Mouse (Mus musculus) lung, embryonic 15.5 days (tissue): ENCODE results near the gene Bcl10. TPM values are rescaled to one million over a fixed set of nuclear protein-coding genes. Genes with fewer than 3 reads are reported as not detected.

Source experiments
- ATAC-seq: fragments of 200-750 bp; cut with Nextera tagmentation; 2 replicates; pipeline ENCODE4 v1.8.0; 2017; ENCODE audit warnings: moderate number of reproducible peaks, borderline replicate concordance; ENCODE audit not compliant: low FRiP score, low TSS enrichment; ENCODE audit errors: extremely low read depth
- H3K27ac ChIP-seq: fragments of 300-500 bp; sonication (generic); 2 replicates; pipeline ENCODE4 v1.5.1; 2015; ENCODE audit warnings: moderate library complexity, mild to moderate bottlenecking, inconsistent platforms
- H3K27me3 ChIP-seq: fragments of 300-500 bp; sonication (generic); 2 replicates; pipeline ENCODE4 v1.6.1; 2015; ENCODE audit warnings: inconsistent platforms
- H3K36me3 ChIP-seq: fragments of 300-500 bp; sonication (generic); 2 replicates; pipeline ENCODE4 v1.6.1; 2015; ENCODE audit warnings: inconsistent platforms
- H3K4me1 ChIP-seq: fragments of 300-500 bp; sonication (generic); 2 replicates; pipeline ENCODE4 v1.6.1; 2015; ENCODE audit warnings: inconsistent platforms
- H3K4me2 ChIP-seq: fragments of 300-500 bp; sonication (generic); 2 replicates; pipeline ENCODE4 v1.6.1; 2015; ENCODE audit warnings: inconsistent platforms, mild to moderate bottlenecking, moderate library complexity
- H3K4me3 ChIP-seq: fragments of 300-500 bp; sonication (generic); 2 replicates; pipeline ENCODE4 v1.5.1; 2015; ENCODE audit warnings: mild to moderate bottlenecking, inconsistent platforms
- H3K9ac ChIP-seq: fragments of 300-500 bp; sonication (generic); 2 replicates; pipeline ENCODE4 v1.6.1; 2015; ENCODE audit warnings: inconsistent platforms
- H3K9me3 ChIP-seq: fragments of 300-500 bp; sonication (generic); 2 replicates; pipeline ENCODE4 v1.6.1; 2016; ENCODE audit warnings: inconsistent platforms
- WGBS: fragments of 180-500 bp; shearing (Covaris S2); methylation state at CpG from one replicate; pipeline ENCODE4 v1.1.7; 2015; 5-methylcytosine and 5-hydroxymethylcytosine counted together
- polyA plus RNA-seq: library from polyadenylated mRNA; unstranded; fragments of >200 nt; fragmentation: Nextera tagmentation; extraction: Ambion mirVana; gene quantifications from 2 replicates; pipeline ENCODE4 v1.2.1, GENCODE M21; 2015

Gene Bcl10
- polyA plus RNA-seq, 1 experiment from 2014 or later: 52.8 TPM

DNA sequence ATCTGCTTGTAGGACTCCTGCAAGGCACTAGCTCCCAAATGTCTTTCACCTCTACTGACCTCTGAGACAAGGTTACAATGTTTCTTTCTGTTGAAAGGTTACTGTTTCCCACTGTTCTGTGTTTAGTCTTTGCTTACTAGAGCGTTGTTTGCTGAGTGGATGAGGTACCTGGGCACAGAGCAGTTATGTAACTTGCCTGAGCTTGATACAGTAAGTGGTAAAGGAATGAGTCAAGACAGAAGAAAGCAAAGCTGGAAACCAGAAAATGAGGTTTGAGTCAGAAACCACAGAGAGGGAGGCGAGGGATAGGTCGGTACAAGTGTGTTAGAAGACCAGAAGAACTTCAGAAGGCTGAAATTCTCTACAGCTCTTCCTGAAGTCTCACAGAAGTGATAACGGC lies 5.8 kb upstream of the Bcl10 start:
- Histone ChIP-seq H3K4me2 (no peak overlapping the region), H3K27me3 (no peaks in the 10 kb centered on the region), H3K4me3 (no peak overlapping the region), H3K9me3 (no peaks in the 10 kb centered on the region), H3K9ac (no peak overlapping the region), H3K27ac (no peak overlapping the region), H3K4me1 (no peaks in the 10 kb centered on the region), H3K36me3 (no peaks in the 10 kb centered on the region)
- ATAC-seq: no peak
- WGBS: 79% methylated on average over 4 of the region's 4 CpGs

DNA sequence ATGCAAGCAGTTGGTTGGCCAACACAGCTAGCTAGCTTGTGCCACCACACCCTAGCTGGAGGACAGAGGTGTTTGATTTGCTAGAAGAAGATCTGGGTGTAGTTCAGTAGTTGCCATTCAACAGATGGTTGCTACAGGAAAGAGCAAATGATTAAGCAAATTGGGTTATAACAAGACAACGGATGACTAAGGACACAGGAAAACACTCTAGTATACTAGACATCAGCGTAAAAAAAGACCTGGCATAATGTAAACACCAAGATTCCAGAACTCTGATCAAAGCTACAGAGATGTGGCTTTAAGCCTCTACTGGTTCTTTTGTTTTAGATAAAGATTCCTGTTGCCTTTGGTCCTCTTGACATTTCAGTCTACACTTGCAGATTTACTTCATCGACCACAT lies 367 bp downstream of the Bcl10 start:
- peak overlapping the region; percentile 91 for H3K27ac ChIP-seq
- peak overlapping the region; percentile 67; the same call in 1 of the 2 replicates for H3K4me2 ChIP-seq
- H3K4me1 ChIP-seq: peaks cover 25% of the 10 kb centered on the region
- no peak overlapping the region for H3K9ac ChIP-seq
- H3K27me3 ChIP-seq: no peaks in the 10 kb centered on the region
- peaks cover 2% of the 10 kb centered on the region; the same call in 1 of the 2 replicates for H3K36me3 ChIP-seq
- 24% methylated on average over 3 of the region's 3 CpGs for WGBS
- H3K4me3 ChIP-seq: no peak overlapping the region
- no peaks in the 10 kb centered on the region for H3K9me3 ChIP-seq
- no peak for ATAC-seq

DNA sequence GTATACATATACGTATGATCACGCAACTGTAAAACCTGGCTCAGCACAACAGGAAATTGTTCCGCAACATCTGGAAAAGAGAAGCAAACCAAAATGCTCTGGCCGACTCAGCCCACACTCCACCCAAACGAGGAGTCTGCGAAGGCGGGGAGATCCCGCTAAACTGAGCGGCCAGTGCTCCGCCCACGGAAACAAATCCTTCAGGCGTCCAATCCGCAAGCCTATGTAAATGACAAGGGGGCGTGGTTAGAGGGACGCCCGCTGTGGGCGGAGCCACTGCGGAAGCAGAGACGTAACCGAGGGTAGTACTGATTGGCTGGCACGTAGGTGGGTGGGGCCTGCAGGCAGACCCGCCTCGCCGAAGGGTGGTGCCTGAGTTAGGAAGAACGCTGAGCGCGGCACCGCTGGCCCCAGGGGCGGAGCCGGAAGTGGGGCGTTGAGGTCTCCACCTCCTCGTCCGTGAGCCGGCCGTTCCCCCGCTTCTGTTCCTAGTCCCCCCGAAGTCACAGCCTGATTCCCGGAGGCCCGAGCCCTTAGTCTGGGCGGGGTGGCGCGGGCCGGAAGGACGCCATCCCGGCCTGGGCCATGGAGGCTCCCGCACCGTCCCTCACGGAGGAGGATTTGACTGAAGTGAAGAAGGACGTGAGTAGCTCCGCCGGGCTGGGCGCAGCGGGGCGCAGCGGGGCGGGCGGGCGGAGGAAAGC lies 1.4 kb downstream of the Bcl10 start:
- H3K27me3 ChIP-seq: no peaks in the 10 kb centered on the region
- under 1% methylated on average over 58 of the region's 58 CpGs for WGBS
- peaks cover 25% of the 10 kb centered on the region for H3K4me1 ChIP-seq
- peaks cover 4% of the 10 kb centered on the region; the same call in 1 of the 2 replicates for H3K36me3 ChIP-seq
- peak overlapping the region; percentile 67 for H3K4me2 ChIP-seq
- H3K9me3 ChIP-seq: no peaks in the 10 kb centered on the region
- ATAC-seq: peak; percentile 99
- H3K9ac ChIP-seq: peak overlapping the region; percentile 89
- H3K4me3 ChIP-seq: peak overlapping the region; percentile 81
- peak overlapping the region; percentile 96 for H3K27ac ChIP-seq

DNA sequence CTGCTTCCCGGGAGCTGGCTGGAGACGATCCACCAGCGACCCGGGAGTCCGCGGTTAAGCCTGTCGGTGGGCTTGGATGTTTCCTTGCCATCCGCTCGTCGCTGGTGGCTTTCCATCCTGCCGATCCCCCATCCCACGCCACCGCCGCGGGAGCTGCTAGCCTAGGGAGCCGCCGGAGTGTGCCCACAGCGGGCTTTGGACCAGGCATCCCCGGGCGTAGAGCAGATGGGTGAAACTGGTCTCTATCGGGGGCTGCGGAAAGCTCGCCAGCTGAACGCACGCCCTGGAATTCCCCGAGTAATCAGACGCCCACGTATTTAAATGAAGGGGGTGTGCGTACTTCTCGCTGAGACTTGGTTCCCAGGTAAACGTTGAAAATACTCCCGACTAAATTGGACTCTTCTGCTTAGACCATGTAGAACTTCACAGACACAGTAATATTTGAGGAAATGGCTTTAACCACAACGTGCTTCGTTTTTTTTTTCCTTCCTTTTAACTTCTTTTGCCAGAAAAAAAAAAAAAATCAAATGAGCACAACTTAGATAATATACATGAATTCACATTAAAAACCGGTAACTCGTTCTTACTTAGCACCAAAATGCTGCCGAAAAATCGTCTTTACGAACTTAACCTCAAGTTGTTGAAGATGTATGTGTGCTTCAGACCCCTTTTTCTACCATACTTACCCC lies 2.2 kb downstream of the Bcl10 start:
- peaks cover 4% of the 10 kb centered on the region; the same call in 1 of the 2 replicates for H3K36me3 ChIP-seq
- H3K9ac ChIP-seq: peak overlapping the region; percentile 89
- peak overlapping the region; percentile 65 for H3K4me2 ChIP-seq
- H3K27ac ChIP-seq: peak overlapping the region; percentile 96
- ATAC-seq: peak; percentile 3; the same call in 1 of the 2 replicates
- H3K27me3 ChIP-seq: no peaks in the 10 kb centered on the region
- H3K4me3 ChIP-seq: peak overlapping the region; percentile 81
- H3K9me3 ChIP-seq: no peaks in the 10 kb centered on the region
- H3K4me1 ChIP-seq: peaks cover 25% of the 10 kb centered on the region
- 3% methylated on average over 38 of the region's 39 CpGs for WGBS

DNA sequence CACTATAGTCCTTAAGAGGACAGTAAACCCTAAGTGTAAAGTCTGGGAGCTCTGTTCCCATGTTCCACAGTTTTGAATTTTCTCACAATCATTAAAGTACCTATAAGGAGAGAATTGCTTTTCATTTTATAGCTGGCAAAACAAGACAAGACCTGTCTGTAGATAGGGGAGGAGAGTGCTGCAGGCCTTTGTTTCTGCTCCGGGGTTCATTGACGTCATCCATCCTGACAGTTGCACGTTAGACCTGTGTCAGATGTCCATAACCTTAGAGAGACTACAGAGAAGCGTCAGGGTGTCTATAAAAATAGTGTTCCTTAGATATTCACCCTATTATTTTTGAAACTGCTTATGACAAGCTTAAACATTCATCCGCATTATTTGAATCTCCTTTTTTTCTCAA lies 2.9 kb downstream of the Bcl10 start:
- 64% methylated on average over 5 of the region's 5 CpGs for WGBS
- Histone ChIP-seq H3K9me3 (no peaks in the 10 kb centered on the region), H3K9ac (peak overlapping the region; percentile 89; the same call in 1 of the 2 replicates), H3K27ac (no peak overlapping the region), H3K36me3 (peaks cover 6% of the 10 kb centered on the region), H3K4me3 (peak overlapping the region; percentile 81), H3K4me2 (peak overlapping the region; percentile 65), H3K4me1 (peaks cover 25% of the 10 kb centered on the region), H3K27me3 (no peaks in the 10 kb centered on the region)
- ATAC-seq: no peak

DNA sequence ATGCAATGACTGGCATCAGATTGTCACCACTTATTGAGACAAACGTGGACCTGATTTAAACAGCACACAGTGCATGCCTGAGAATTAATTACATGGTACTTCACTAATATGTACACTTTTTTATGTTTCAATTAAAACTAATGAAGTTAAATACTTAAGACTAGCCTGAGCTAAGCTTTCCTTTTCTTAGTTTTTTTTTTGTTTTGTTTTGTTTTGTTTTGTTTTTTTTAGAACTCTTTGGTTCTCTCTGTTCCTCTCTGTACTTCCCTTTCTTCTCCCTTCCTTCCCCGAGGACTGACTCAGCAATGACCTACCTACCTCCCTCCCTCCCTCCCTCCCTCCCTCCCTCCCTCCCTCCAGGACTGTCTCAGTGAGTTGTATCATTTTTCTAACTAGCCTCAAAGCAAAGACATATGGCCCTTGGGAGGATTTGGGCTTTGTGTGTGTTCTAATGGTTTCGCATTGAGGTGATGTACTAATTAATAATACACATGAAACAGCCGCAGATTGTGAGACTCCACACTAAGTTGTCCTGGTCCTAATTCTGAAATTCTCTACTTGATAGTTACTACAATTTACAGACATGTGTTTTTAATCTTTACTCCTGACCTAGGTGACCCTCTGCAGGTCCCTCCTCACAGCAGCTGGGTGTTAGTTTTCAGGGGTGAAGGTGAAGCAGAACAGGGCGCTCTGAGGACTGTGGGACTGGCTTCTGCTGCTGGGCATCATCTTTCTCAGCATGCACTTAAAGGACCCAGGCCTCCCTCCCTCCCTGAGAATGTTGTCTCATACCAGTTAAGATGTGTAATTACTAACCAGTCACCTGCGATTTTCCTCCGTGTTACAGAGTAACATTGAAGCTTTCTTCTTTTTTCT lies 7.2 kb downstream of the Bcl10 start:
- no peak for ATAC-seq
- H3K36me3 ChIP-seq: peaks cover 37% of the 10 kb centered on the region
- no peak overlapping the region for H3K27ac ChIP-seq
- no peak overlapping the region for H3K4me3 ChIP-seq
- no peak overlapping the region for H3K4me2 ChIP-seq
- no peak overlapping the region for H3K9ac ChIP-seq
- H3K4me1 ChIP-seq: peaks cover 10% of the 10 kb centered on the region
- H3K27me3 ChIP-seq: no peaks in the 10 kb centered on the region
- WGBS: 71% methylated on average over 7 of the region's 7 CpGs
- H3K9me3 ChIP-seq: no peaks in the 10 kb centered on the region

DNA sequence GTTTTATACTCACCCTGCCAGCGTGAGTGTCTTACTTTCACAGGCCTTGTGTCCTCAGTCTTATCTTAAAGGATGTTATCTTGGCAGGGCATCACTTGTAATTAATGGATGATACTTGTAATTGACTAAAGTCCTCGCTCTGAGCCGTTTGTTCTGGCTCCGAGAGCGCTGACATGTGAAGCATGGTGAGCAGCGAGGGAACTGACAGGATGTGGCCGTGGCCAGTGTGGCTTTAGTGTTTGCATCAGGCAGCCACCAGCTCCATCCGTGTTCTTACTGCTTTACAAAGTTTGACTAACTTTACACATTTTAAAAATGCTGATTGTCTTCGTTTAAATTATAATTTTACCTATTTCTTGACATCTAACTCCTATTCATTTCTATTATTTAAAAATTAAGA lies 11.2 kb downstream of the Bcl10 start:
- no peaks in the 10 kb centered on the region for H3K9me3 ChIP-seq
- 44% methylated on average over 9 of the region's 9 CpGs for WGBS
- no peak overlapping the region for H3K4me3 ChIP-seq
- H3K9ac ChIP-seq: no peak overlapping the region
- H3K36me3 ChIP-seq: peaks cover 33% of the 10 kb centered on the region
- peaks cover 9% of the 10 kb centered on the region for H3K4me1 ChIP-seq
- H3K27ac ChIP-seq: no peak overlapping the region
- no peak for ATAC-seq
- H3K4me2 ChIP-seq: no peak overlapping the region
- H3K27me3 ChIP-seq: no peaks in the 10 kb centered on the region

DNA sequence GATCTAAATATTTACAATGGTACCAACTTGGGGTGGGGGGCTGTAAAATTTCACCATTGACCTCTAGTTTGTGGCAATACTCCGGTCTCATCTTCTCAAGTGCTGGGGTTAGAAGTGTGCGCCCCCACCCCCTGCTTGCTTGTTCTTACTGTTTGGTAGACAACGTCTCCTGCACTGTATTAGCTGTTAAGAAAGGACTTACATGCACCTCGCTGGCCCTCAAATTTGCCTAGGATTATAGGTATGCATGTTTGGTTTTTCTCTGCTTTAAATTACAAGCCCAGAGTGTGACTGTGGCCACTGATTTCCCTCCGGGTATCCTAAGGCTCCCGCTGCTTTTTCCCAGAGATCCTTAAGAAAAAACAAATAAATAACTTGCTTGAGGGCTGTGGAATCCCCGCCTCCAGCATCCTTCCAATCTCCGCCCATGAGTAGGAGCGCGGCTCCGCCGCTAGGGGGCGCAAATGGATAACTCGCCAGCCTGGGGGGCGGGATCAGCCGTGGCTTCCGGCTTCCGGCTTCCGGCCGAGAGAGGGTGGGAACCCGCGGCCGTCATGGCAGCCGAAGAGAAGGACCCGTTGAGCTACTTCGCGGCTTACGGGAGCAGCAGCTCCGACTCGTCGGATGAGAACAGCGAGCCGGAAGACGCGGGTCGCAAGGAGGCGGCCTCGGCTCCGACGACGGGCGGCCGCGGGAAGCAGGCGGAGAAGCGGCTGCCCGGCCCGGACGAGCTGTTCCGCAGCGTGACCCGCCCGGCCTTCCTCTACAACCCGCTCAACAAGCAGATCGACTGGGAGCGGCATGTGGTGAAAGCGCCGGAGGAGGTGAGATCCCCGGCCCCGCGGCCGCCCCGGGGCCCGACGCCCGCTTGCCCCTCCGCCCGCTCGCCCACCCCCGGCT lies 15.2 kb downstream of the Bcl10 start, which contains the start of gene 2410004B18Rik:
TSS of gene 2410004B18Rik (plus strand) at position 510 of the 900 bp plus-strand sequence.
- Histone ChIP-seq H3K4me3 (peak within 1 kb of the TSS; percentile 81), H3K36me3 (peaks cover 24% of the 10 kb centered on the region), H3K9ac (peak within 1 kb of the TSS; percentile 85), H3K4me1 (peaks cover 23% of the 10 kb centered on the region), H3K27ac (peak within 1 kb of the TSS; percentile 60), H3K4me2 (peak within 1 kb of the TSS; percentile 82), H3K27me3 (no peaks in the 10 kb centered on the region), H3K9me3 (no peaks in the 10 kb centered on the region)
- under 1% methylated on average over 66 of the region's 70 CpGs for WGBS
- ATAC-seq: peak; percentile 94

DNA sequence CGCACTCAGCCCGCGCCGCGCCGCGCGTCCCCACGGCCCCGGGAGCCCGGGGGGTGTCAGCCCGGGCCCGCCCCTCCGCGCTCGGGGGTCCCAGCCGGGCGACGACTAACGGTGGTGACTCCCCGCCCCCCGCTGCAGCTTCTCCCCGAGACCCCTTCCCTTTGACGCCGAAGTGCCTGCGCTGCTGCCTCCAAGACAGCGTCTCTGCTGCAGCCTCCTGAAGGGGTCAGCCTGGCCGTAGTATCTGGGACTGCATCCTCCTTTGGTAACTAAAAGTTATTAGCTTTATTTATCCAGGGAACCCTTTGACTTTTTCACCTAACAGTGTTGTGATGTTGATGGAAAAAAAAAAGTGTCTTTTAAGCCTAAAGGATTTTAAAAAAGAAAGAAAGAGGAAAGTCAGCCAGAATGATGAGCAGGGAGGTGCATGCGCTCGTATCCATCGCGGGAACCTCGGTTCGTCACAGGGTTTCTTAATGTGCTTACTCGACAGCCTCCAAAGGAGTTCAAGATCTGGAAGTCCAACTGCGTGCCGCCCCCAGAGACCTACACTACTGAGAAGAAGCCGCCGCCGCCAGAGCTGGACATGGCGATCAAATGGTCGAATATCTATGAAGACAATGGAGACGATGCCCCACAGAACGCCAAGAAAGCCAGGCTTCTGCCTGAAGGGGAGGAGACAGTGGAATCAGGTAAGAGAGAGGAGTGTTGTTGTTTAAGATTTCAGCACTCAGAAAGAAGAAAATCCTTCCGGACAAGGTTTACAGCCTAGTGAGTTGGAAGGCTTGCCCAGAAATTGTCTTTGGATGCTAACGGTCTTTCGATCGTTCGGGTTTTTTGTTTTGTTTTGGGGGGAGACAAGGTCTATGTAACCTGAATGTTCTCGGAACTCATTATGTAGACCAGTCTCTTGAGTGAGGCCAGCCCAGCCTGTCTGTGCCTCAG lies 16.1 kb downstream of the Bcl10 start:
- Histone ChIP-seq H3K9ac (peak overlapping the region; percentile 85), H3K36me3 (peaks cover 23% of the 10 kb centered on the region), H3K27me3 (no peaks in the 10 kb centered on the region), H3K4me1 (peaks cover 23% of the 10 kb centered on the region), H3K4me2 (peak overlapping the region; percentile 82), H3K4me3 (peak overlapping the region; percentile 81), H3K27ac (no peak overlapping the region), H3K9me3 (no peaks in the 10 kb centered on the region)
- peak; percentile 16; the same call in 1 of the 2 replicates for ATAC-seq
- 20% methylated on average over 39 of the region's 50 CpGs for WGBS

DNA sequence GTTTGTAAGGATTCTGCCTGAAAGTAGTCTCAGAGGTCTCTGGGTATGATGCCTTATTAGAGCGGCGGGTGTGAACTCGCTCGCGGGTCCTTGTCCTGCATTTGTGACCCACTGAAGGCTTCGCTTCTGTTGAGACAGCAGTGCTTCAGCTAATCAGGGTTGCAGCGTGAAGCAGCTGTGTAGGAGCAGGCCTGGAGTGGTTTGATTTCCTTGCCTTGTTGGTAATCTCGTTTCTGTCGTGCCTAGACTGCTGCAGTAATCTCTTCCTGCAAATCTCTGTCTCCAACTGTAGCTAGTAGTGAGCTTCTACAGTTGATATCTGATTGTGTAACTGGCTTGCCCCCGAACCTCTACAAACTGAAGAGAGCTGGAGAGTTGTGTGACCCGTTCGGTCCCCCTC lies 16.8 kb downstream of the Bcl10 start:
- no peak overlapping the region for H3K9ac ChIP-seq
- H3K36me3 ChIP-seq: peaks cover 27% of the 10 kb centered on the region
- H3K4me3 ChIP-seq: peak overlapping the region; percentile 81
- peaks cover 23% of the 10 kb centered on the region for H3K4me1 ChIP-seq
- no peak for ATAC-seq
- 78% methylated on average over 12 of the region's 12 CpGs for WGBS
- no peaks in the 10 kb centered on the region for H3K27me3 ChIP-seq
- no peak overlapping the region for H3K27ac ChIP-seq
- H3K4me2 ChIP-seq: peak overlapping the region; percentile 82
- no peaks in the 10 kb centered on the region for H3K9me3 ChIP-seq
